Mouse (Mus musculus): ENCODE results near the gene Fam222b. TPM values are rescaled to one million over a fixed set of nuclear protein-coding genes. Genes with fewer than 3 reads are reported as not detected.
A peak's percentile ranks its signal among the peaks of the same experiment; 100 is the strongest.
"Not testable (repeated sequence)": the region's sequence is repeated elsewhere in the genome, so short reads cannot be mapped to it uniquely, and the experiment has no call there.

Gene Fam222b
- total RNA-seq, 4 experiments from 2014 or later = 24.6 to 27.7 (median 26.9) TPM

DNA sequence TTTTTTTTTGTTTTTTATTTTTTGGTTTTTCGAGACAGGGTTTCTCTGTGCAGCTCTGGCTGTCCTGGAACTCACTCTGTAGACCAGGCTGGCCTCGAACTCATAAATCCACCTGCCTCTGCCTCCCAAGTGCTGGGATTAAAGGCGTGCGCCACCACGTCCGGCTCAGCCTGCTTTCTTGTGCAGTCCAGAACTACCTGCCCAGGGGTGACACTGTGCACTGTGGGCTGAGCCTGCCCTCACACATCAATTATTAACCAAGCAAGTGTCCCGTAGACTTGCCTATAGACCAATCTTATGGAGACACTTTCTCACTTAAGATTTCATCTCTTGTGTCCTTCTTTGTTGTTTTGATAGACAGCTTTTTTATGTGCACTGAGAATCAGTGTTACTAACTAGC, 40.9 kb downstream of the Fam222b start:
- not testable (repeated sequence) for DNase-seq (ENCODE audit: low spot score in 2 of 2)

DNA sequence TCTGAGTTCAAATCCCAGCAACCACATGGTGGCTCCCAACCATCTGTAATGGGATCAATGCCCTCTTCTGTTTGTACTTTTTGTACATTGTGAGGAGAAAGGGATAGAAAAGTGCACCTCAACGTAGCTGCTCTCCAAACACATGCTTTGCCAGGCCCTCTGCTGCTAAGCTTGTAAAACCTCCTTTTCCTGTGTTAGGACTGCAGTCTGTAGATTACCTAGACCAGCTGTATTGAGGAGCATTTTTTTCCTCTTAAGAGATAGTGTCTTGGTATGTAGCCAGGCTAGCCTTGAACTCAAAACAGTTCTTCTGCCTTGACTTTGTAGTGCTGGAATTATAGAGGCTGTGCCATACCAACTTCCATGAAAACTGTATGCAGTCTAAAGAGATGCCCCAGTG, 41.7 kb downstream of the Fam222b start:
- DNase-seq (ENCODE audit: low spot score in 2 of 2) = no peak

DNA sequence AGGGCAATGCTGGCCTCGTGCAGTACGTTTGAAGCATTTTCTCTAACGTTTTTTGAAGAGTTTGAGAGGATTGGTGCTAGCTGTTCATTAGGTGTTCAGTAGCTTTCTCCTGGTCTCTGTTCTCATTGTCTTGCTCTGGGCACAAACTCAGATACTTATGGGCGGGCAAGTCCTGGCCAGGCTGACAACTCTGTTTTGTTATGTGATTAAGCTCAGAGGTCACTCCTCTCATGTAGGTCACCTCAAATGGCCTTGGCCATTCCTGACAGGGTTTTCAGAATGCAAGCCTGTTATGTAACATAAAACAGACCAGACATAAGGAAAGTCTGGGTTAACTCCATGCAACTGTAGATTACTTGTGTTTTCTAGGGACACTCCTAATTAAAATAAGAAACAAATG, 43.1 kb downstream of the Fam222b start:
- DNase-seq (ENCODE audit: low spot score in 2 of 2) = no peak

DNA sequence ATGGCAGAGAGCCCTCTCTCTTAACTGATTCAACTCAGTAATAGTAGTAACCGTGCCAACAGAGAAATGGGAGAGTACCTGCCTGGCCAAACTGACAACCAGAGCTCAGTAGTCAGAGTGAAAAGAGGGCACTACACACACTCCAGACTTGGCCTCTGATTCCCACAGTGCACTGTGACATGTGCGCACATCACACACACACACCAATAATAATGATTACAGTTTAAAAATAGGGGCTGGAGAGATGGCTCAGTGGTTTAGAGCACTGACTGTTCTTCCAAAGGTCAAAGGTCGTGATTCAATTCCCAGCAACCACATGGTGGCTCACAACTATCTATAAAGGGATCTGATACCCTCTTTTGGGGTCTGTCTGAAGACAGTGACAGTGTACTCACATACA, 43.6 kb downstream of the Fam222b start:
- DNase-seq (ENCODE audit: low spot score in 2 of 2) = no peak

DNA sequence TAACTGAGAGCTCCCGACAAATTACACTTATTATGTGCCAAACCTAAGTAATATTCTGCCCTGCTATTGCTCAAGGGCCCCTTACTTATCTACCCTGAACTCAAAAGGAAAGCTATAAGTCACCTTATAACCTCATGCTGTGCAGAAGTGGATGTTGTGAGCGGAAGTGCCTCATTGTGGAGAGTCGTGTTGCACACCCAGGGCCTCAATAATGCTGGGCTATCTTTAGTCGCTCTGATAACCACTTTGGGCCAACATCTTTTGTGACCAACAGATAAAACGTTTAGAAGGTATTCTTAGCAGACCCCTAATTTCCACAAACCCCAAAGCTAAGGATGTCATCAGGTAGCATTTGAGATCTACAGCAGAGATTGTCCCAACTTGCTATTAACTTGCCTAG, 46.2 kb downstream of the Fam222b start:
- DNase-seq (ENCODE audit: low spot score in 2 of 2) = no peak

DNA sequence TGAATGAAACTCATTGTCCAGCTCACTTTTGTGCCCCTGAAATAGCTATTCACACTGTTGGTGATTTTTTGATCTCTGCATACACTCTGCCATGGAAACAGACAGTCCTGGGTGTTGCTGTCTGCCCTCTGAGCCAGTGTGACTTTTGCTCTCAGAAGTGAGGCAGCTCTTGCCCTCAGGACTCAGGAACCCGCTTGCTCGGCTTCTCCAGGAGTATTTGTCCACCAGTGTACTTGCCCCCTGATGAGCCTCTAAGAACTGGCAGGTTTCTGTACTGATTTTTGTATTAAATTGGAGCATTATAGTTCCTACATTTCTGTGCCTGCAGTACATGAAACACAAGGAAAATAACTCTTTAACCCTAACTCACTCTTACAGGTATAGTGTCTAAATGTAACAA, 49.1 kb downstream of the Fam222b start:
- no peak for DNase-seq (ENCODE audit: low spot score in 2 of 2)

DNA sequence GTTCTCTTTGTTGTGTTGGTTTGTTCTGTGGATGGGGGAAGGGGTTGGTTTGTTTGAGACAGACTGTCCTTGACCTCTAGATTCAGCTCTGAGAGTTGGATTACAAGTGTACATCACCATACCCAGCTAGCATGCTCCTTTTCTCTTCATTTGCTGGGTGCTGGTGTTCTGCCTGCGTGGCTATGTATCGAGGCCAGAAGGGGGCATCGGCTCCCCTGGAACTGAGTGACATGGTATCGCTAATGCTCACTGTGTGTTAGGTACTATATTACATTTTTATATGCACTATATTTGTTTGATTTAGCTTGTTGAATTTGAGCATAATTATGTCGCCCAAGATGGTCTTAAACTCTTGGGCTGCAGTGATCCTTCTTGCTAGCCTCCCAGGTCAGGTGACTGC, 51.7 kb downstream of the Fam222b start:
- DNase-seq (ENCODE audit: low spot score in 2 of 2) = no peak

DNA sequence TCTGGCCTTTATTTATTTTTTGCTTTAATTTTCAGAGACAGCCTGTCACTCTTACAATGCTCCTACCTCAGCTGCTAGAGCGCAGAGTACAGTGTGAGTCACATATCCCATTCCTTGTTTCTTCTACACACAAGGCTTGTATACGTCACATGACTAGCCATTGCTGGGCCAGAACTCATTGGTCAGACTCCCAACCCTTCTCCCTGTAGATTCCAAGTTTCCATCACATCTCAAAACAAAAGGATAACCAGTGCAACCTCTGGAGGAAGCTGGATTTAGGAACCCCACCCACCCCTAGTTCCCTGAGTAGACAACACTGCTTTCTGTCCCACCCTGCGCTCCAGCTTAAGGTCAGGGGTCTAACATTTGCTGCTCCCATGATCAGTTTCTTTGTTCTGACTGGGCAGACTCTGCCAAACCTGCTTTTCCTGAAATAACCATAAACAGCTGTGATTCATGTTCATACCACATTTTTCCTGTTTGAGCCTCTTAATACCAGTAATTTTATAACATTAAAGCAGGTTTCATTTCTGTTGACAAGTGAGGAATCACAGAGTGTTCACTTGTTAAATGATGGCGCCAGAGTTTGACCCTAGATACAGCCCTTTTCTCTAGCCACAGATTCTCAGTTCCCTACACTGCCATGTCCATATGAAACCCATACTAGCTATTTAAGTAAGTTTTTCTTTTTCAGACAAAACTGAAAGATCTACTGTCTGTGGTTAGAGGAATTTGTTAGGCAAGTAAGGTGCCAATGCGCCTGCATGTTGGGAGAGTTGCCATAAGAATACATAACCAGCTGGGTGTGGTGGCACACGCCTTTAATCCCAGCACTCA, 52.5 kb downstream of the Fam222b start:
- no peak for DNase-seq (ENCODE audit: low spot score in 2 of 2)

DNA sequence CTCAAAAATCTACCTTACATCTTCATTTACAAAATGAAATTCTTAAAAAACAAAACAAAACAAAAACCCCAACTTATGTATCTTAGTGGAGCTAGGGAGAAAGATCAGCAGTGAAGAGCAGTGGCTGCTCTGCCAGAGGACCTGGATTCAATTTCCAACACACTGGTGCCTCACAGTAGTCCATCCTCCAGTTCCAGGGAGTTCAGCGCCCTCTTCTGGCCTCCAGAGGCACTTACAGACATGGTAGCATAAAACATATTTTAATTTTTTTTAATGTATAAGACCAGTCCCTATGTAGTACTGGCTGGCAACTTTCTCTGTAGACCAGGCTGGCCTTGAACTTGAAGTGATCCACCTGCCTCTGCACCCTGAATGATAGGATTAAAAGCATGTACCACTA, 56.7 kb downstream of the Fam222b start:
- no peak for DNase-seq (ENCODE audit: low spot score in 2 of 2)

DNA sequence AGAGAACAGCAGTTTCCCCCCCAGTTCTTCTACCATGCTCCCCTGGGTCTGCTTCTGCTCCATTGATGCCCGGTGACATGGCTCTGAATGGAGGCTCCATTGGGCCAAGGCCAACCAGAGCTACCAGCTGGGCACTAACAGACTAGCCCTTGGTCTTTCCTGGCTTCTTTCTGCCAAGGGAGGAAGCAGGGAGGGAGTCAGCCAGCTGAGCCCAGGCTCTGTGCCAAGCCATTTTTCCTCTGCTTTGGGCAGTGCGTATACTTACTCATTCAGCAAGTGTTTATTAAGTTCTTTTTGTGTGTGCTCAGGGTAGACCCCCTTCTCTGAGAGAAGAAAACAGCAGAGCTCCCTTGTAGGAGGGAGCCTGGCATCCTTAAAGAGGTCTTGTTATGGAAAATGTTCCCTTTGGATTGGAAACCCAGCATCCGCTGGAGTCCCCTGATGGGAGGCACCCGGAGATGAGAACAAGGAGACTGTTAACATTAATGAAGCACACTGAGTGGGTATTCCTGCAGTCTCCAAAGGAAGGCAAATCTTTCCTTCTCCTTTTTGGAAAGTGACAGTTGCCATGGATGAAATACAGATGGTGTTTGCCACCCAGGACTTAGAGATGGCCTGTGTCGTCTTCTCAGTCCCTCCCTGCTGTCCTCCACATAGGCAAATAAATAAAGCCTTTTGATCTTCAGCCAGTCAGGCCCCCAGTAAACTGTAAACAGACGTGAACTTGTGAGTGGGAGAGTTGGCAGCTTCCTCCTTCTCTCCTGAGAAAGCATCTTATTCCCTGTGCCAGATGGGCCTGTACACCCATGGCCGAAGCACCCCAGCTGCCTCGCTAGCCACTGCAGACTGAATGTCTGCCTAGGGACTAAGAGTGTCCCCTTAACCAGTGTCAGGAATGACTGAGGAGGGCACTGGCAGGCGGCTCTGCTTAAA, 58.1 kb downstream of the Fam222b start:
- DNase-seq (ENCODE audit: low spot score in 2 of 2) = peak; percentile 37 to 90

DNA sequence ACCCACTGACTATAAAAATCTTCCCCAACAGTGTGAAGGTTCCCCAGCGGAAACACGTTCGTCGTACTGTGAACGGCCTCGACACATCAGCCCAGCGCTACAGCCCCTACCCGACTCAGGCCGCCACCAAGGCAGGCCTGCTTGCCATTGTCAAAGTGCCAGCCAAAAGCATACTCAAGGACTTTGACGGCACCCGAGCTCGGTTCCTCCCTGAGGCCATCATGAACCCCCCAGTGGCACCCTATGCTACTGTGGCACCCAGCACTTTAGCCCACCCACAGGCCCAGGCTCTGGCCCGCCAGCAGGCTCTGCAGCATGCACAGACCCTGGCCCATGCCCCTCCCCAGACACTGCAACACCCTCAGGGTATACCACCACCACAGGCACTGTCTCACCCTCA, 59.3 kb downstream of the Fam222b start:
- DNase-seq (ENCODE audit: low spot score in 2 of 2) = no peak

DNA sequence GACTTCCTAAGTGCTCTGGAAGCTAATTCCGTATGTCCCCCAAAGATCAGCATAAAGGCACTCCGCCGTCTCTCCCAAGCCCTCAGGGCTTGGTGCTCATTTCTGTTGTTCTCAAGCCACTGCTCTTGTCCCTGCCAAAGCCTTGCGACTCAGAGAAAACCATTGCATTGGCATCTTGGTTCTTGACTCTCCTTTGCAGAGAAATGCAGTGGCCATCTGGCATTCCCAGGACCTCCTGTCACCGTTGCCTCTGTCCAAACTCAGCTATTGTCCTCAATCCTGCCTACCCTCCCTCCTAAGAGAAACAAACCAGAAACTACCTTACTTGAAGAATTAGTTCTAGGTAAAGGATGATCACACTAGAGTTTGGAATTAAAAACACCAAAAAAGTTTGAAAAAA, 61.2 kb downstream of the Fam222b start:
- no peak for DNase-seq (ENCODE audit: low spot score in 2 of 2)

DNA sequence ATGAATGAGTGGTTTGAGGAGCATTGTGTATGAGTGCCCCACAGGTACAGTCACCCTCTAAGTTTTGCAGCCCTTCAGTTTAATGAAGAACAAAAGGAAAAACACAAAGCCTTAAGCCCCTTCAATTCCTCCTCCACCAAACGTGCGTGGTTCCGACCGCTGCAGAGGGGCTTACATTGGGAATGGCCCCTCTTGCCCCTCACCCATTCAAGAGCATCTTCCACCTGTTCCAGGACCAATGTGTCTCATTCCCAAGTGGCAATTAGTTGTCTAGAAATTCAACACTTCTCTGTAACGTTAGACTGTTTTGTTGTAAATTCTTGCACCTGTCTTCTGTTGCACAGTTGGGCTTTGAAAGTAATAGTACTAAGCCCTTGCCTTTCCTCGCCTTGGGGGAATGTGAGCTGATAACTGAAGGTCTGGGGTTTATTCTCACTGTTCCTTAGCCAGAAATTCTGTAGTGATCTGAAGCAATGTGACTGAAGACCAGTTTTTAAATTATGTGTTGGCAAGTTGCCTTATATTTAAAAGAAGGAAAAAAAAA, 61.8 kb downstream of the Fam222b start:
- no peak for DNase-seq (ENCODE audit: low spot score in 2 of 2)

DNA sequence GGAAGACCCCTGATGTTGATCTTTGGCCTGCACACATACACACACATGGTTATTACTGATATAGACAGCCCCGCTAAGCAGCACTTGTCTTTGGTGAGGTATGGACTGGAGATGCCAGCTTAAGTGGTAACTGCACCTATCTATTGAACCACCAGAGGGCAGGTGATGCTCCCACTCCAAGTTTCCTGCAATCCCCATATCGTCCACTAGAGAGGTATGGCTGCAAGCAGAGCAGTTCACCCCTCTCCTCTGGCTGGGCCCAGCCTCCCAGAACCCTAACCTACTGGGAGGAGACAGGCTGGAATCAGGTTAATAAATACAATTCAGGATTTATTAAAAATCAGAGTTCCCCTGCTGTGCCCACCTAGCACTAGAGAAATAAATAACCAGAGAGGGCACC, 64.6 kb downstream of the Fam222b start:
- DNase-seq (ENCODE audit: low spot score in 2 of 2) = peak in 1 of 2 experiments; percentile 73

DNA sequence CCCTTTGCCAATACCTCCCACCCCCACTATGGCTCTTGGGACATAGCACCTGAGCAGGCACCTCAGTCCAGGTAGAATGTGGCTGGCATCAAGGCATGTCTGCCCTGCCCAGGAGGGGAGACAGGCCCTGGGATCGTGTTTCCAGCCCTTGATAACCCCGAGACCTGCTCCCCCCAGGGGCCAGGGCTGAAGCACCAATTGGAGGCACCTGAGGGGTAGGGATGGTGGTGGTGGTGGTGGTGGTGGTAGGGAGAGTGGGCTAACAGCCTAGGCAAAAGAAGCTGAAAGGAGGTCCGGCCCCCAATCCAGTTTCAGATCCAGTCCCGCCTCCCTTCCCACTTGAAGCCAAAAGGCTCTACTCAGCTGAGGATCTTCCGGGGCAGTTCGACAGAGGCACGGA, 65.1 kb downstream of the Fam222b start:
- no peak for DNase-seq (ENCODE audit: low spot score in 2 of 2)

DNA sequence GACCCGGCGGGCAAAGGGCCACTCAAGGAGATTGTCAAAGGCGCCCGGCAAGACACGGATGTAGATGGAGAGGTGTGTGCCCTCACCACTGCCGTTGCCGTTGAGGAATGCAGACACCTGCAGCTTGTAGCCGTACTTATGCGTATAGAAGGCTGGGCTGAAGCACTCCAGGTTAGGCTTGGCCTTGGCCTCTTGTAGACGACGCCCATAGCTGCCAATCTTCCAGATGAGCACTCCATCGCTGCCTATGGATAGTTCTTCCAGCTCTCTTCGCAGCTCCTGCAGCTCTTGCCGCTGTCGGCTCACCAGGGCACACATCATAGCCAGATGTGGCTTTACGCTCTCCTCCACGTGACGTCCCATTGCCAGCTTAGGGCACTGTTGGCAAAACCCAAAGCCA, 65.7 kb downstream of the Fam222b start:
- DNase-seq (ENCODE audit: low spot score in 2 of 2) = no peak

DNA sequence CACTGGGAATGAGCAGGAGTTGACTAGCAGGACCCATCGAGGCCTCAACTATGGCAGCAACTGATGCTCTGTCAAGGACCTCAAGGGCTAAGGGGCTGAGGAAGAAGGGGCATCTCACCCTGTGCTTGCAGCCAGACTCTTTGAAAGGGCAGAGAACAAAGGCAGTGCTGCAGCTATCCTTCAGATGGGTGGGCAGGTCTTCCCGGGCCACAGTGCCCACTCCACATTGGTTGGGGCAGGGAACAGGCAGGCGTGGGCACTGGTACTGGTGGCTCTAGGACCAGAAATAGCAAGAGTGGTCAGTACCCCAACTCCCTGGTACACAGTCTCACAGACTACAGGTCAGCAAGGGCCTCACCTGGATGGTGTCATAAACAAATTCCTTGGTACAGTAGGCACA, 66.2 kb downstream of the Fam222b start:
- DNase-seq (ENCODE audit: low spot score in 2 of 2) = no peak

DNA sequence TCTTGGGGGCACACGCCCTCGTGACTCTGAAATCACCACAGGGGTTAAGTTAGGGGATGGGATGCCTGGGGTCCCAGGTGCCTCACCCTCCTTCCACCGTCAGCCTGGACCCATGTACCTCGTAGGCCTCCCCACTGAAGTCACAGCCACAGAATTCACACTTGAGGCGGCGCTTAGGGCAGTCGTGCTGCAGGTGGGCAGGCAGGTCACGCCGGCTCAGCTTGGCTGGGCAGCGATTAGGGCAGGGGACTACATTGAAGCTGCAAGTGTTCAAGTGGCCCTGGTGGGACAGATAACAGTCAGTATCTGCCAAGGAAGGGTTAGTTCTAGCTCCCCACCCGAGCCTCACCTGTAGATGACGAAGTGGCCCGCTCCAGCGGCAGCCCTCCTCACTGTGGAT, 66.7 kb downstream of the Fam222b start:
- no peak for DNase-seq (ENCODE audit: low spot score in 2 of 2)

DNA sequence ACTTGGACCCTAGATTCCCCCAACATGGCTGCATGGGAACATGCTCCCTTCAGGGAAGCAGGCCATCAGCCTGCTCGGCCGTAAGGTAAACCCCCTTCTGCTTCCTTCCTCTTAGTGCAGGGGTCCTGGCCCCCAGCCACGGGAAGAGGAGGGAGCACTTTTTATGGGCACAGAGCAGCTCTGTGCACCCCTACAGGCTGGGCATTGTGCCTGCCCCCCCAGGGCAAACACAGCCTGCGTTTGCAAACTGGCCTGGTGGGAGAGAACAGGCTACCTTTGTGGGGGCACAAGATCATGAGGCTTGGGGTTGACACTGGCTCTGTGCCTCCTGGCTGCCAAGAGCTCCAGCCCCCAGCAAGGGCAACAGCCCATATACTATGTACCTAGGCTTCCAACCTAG, 67.5 kb downstream of the Fam222b start:
- no peak for DNase-seq (ENCODE audit: low spot score in 2 of 2)

DNA sequence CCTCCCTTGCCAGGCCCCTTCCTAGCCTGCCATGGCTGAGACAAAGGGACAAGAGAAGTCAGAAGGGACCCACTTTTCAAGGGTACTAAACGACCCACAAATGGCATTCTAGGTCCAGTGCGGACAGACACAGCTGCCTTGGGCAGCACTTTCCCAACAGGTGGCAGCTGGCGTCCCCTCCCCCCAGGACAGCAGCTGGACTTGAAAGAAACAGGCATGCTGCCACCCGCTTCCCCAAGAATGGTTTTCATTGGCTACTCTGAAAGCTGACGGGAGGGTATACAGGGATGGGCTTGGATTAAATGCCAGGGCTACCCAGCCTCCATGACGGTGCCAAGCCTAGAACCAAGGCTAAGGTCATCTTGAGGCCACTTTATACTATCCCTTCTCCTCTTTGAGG, 68.0 kb downstream of the Fam222b start:
- DNase-seq (ENCODE audit: low spot score in 2 of 2) = no peak

DNA sequence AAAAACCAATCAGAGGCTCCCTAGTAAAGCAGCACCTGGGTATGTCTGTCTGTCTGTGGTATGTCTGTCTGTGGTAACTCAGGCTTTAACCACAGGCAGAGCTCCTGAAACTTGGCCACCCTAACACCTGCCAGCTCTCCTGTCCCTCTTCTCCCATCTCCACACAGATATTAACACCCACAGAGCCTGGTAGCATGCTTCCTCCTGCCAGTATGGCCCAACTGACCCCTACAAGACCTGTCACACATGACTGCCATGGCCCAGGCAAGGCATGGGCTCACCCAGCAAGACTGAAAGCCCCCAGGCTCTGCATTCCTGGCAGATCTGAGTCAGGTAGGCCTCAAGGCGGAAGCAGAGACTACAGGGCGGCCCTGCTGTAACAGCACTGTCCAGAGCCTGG, 68.6 kb downstream of the Fam222b start:
- DNase-seq (ENCODE audit: low spot score in 2 of 2) = no peak

Data from left cerebral cortex, adult 8-10 months (tissue).